Mouse (Mus musculus): ENCODE results near the gene Otop3.

GRCm38 (mm10) chr11:115373805-115374694 lies 39.5 kb downstream of the Otop3 start:
- no peak for TF ChIP-seq TAL1 (IDR thresholded peaks at IDR 0.05; ENCODE audit: low read length)
- TF ChIP-seq GATA1 (IDR thresholded peaks at IDR 0.05; ENCODE audit: low read length), result no peak
